Mouse (Mus musculus) lung, postnatal 0 days (tissue): ENCODE results near the gene Sirt5. TPM values are rescaled to one million over a fixed set of nuclear protein-coding genes. Genes with fewer than 3 reads are reported as not detected.

Source experiments
- ATAC-seq: fragments of 200-750 bp; cut with Nextera tagmentation; 2 replicates; pipeline ENCODE4 v1.8.0; 2017; ENCODE audit warnings: moderate library complexity
- DNase-seq: peaks from one replicate; pipeline ENCODE4 v3.0.0-alpha.2; 2016; ENCODE audit warnings: low spot score
- H3K27ac ChIP-seq: fragments of 300-500 bp; sonication (generic); 2 replicates; pipeline ENCODE4 v1.5.1; 2014; ENCODE audit warnings: antibody characterized with exemption, mild to moderate bottlenecking, low read length, mixed read lengths
- H3K27me3 ChIP-seq: fragments of 300-500 bp; sonication (generic); replicated peaks from 2 replicates; pipeline ENCODE4 v1.6.1; 2014; ENCODE audit warnings: low read length, mixed read lengths; ENCODE audit not compliant: insufficient read depth
- H3K36me3 ChIP-seq: fragments of 300-500 bp; sonication (generic); 2 replicates; pipeline ENCODE4 v1.6.1; 2014; ENCODE audit warnings: low read length, mixed read lengths; ENCODE audit not compliant: insufficient read depth
- H3K4me1 ChIP-seq: fragments of 300-500 bp; sonication (generic); 2 replicates; pipeline ENCODE4 v1.6.1; 2014; ENCODE audit warnings: antibody characterized with exemption, low read depth, low read length, mixed read lengths; ENCODE audit not compliant: insufficient read depth
- H3K4me2 ChIP-seq: fragments of 300-500 bp; sonication (generic); replicated peaks from 2 replicates; pipeline ENCODE4 v1.6.1; 2014; ENCODE audit warnings: low read depth, mild to moderate bottlenecking, low read length, moderate library complexity, mixed read lengths
- H3K4me3 ChIP-seq: fragments of 300-500 bp; sonication (generic); 2 replicates; pipeline ENCODE4 v1.5.1; 2014; ENCODE audit warnings: low read depth, low read length
- H3K9ac ChIP-seq: fragments of 300-500 bp; sonication (generic); replicated peaks from 2 replicates; pipeline ENCODE4 v1.6.1; 2014; ENCODE audit warnings: low read depth, mild to moderate bottlenecking
- H3K9me3 ChIP-seq: fragments of 300-500 bp; sonication (generic); 2 replicates; pipeline ENCODE4 v1.6.1; 2016; ENCODE audit warnings: low read length, mixed read lengths
- CTCF ChIP-seq: IDR thresholded peaks from 2 replicates; pipeline ENCODE4 v1.5.1; 2016; ENCODE audit warnings: antibody characterized with exemption, mild to moderate bottlenecking
- EP300 ChIP-seq: IDR thresholded peaks from 2 replicates; pipeline ENCODE4 v1.6.1; 2016; ENCODE audit warnings: antibody characterized with exemption, mild to moderate bottlenecking, control low read depth
- WGBS: fragments of 180-500 bp; shearing (Covaris S2); extraction: QIAGEN DNeasy Blood & Tissue Kit; methylation state at CpG from one replicate; pipeline ENCODE4 v1.1.7; 2014; 5-methylcytosine and 5-hydroxymethylcytosine counted together
- polyA plus RNA-seq: library from polyadenylated mRNA; unstranded; fragments of >200 nt; fragmentation: Nextera tagmentation; extraction: Ambion mirVana; gene quantifications from 2 replicates; pipeline ENCODE4 v1.2.1, GENCODE M21; 2015

Gene Sirt5
- polyA plus RNA-seq, 1 experiment from 2014 or later: 11.9 TPM

GRCm38 (mm10) chr13:43332591-43332990 is 32.7 kb upstream of the Sirt5 start:
- H3K9me3 ChIP-seq: no peaks in the 10 kb centered on the region
- H3K9ac ChIP-seq: no peak overlapping the region
- H3K4me3 ChIP-seq: no peak overlapping the region
- 41% methylated on average over 7 of the region's 7 CpGs for WGBS
- H3K4me1 ChIP-seq: peaks cover 6% of the 10 kb centered on the region
- peak; percentile 49 for TF ChIP-seq CTCF
- TF ChIP-seq EP300: no peak
- ATAC-seq (no peak), DNase-seq (peak; percentile 40)
- no peak overlapping the region for H3K4me2 ChIP-seq
- no peak overlapping the region for H3K27ac ChIP-seq
- H3K36me3 ChIP-seq: no peaks in the 10 kb centered on the region
- H3K27me3 ChIP-seq: no peaks in the 10 kb centered on the region

- DNase-seq (peak; percentile 90), ATAC-seq (peak; percentile 95)
- no peak for TF ChIP-seq CTCF
- TF ChIP-seq EP300: peak; percentile 96
Observed at GRCm38 (mm10) chr13:43336425-43337221, 28.7 kb upstream of the Sirt5 start.

GRCm38 (mm10) chr13:43338001-43338400 is 27.3 kb upstream of the Sirt5 start:
- Histone ChIP-seq H3K4me3 (no peak overlapping the region), H3K4me1 (peaks cover 16% of the 10 kb centered on the region), H3K36me3 (no peaks in the 10 kb centered on the region), H3K27me3 (no peaks in the 10 kb centered on the region), H3K9ac (no peak overlapping the region), H3K9me3 (no peaks in the 10 kb centered on the region), H3K4me2 (no peak overlapping the region), H3K27ac (no peak overlapping the region)
- no peak for TF ChIP-seq EP300
- TF ChIP-seq CTCF: no peak
- DNase-seq (no peak), ATAC-seq (no peak)
- 86% methylated on average over 8 of the region's 8 CpGs for WGBS

More at GRCm38 (mm10) chr13:43336425-43337221, 28.7 kb upstream of the Sirt5 start:
- no peaks in the 10 kb centered on the region for H3K36me3 ChIP-seq
- H3K4me2 ChIP-seq: no peak overlapping the region
- peak overlapping the region; percentile 63 for H3K27ac ChIP-seq
- no peak overlapping the region for H3K9ac ChIP-seq
- H3K27me3 ChIP-seq: no peaks in the 10 kb centered on the region
- peaks cover 16% of the 10 kb centered on the region for H3K4me1 ChIP-seq
- no peaks in the 10 kb centered on the region for H3K9me3 ChIP-seq
- H3K4me3 ChIP-seq: no peak overlapping the region
- 29% methylated on average over 12 of the region's 12 CpGs for WGBS

- Histone ChIP-seq H3K9me3 (no peaks in the 10 kb centered on the region), H3K4me1 (peaks cover 16% of the 10 kb centered on the region), H3K36me3 (no peaks in the 10 kb centered on the region), H3K27ac (0 out of 2 replicates have a peak overlapping the region, but pooled peaks have one; percentile 43), H3K4me3 (no peak overlapping the region), H3K4me2 (no peak overlapping the region), H3K9ac (no peak overlapping the region), H3K27me3 (no peaks in the 10 kb centered on the region)
- ATAC-seq: peak; percentile 25; the same call in 1 of the 2 replicates
- peak; percentile 12 for DNase-seq
- peak; percentile 65 for TF ChIP-seq EP300
- TF ChIP-seq CTCF: no peak
- WGBS: 41% methylated on average over 4 of the region's 4 CpGs
Observed at GRCm38 (mm10) chr13:43338632-43339031, 26.7 kb upstream of the Sirt5 start.

- Histone ChIP-seq H3K27me3 (no peaks in the 10 kb centered on the region), H3K36me3 (no peaks in the 10 kb centered on the region), H3K4me3 (no peak overlapping the region), H3K4me1 (no peaks in the 10 kb centered on the region), H3K4me2 (no peak overlapping the region), H3K9me3 (no peaks in the 10 kb centered on the region), H3K27ac (no peak overlapping the region), H3K9ac (no peak overlapping the region)
- peak; percentile 60; the same call in 1 of the 2 replicates for ATAC-seq
- TF ChIP-seq CTCF (no peak), EP300 (0 out of 2 replicates have a peak, but pooled peaks have one; percentile 10)
- peak; percentile 32 for DNase-seq
Observed at GRCm38 (mm10) chr13:43346825-43347224, 18.5 kb upstream of the Sirt5 start.

- H3K4me2 ChIP-seq: no peak overlapping the region
- H3K36me3 ChIP-seq: no peaks in the 10 kb centered on the region
- H3K9me3 ChIP-seq: no peaks in the 10 kb centered on the region
- no peaks in the 10 kb centered on the region for H3K27me3 ChIP-seq
- no peak overlapping the region for H3K4me3 ChIP-seq
- no peaks in the 10 kb centered on the region for H3K4me1 ChIP-seq
- peak; percentile 42 for ATAC-seq
- DNase-seq: peak; percentile 33
- no peak overlapping the region for H3K27ac ChIP-seq
- TF ChIP-seq EP300 (no peak), CTCF (no peak)
- no peak overlapping the region for H3K9ac ChIP-seq
- 46% methylated on average over 8 of the region's 8 CpGs for WGBS
Observed at GRCm38 (mm10) chr13:43349376-43349775, 15.9 kb upstream of the Sirt5 start.
